Mouse (Mus musculus): ENCODE data around the gene Rnf152. TPM values are rescaled to one million over a fixed set of nuclear protein-coding genes. Genes with fewer than 3 reads are reported as not detected.

Rnf152 gene
- polyA plus RNA-seq, 1 experiment from 2014 or later, result 0.27 TPM

GRCm38 (mm10) chr1:105330581-105331320 lies 25.8 kb downstream of the Rnf152 start:
- H3K4me1 ChIP-seq (ENCODE audit: control insufficient read depth, insufficient read depth, low read length), result no peaks in the 10 kb centered on the region
- WGBS (ENCODE audit: insufficient replicate concordance), result 78% methylated on average over 5 of the region's 5 CpGs
- no peak for ATAC-seq (replicated peaks; ENCODE audit: insufficient number of reproducible peaks, low FRiP score, low TSS enrichment)
- no peak overlapping the region for H3K4me3 ChIP-seq (ENCODE audit: low read depth, low read length)
- H3K9ac ChIP-seq (ENCODE audit: low read depth, low read length), result no peak overlapping the region
- H3K27ac ChIP-seq (ENCODE audit: low read depth, low read length), result no peak overlapping the region
- H3K27me3 ChIP-seq (ENCODE audit: control insufficient read depth, insufficient read depth, low read length), result no peaks in the 10 kb centered on the region
- H3K9me3 ChIP-seq (replicated peaks; ENCODE audit: control insufficient read depth, low read length), result no peaks in the 10 kb centered on the region
- no peaks in the 10 kb centered on the region for H3K36me3 ChIP-seq (ENCODE audit: control insufficient read depth, insufficient read depth, low read length)
- H3K4me2 ChIP-seq, result no peak overlapping the region

- WGBS (ENCODE audit: insufficient replicate concordance), result 96% methylated on average over 1 of the region's 1 CpGs
- no peaks in the 10 kb centered on the region for H3K9me3 ChIP-seq (replicated peaks; ENCODE audit: control insufficient read depth, low read length)
- no peak overlapping the region for H3K9ac ChIP-seq (ENCODE audit: low read depth, low read length)
- no peak overlapping the region for H3K27ac ChIP-seq (ENCODE audit: low read depth, low read length)
- H3K36me3 ChIP-seq (ENCODE audit: control insufficient read depth, insufficient read depth, low read length), result no peaks in the 10 kb centered on the region
- H3K27me3 ChIP-seq (ENCODE audit: control insufficient read depth, insufficient read depth, low read length), result no peaks in the 10 kb centered on the region
- no peak for ATAC-seq (replicated peaks; ENCODE audit: insufficient number of reproducible peaks, low FRiP score, low TSS enrichment)
- no peaks in the 10 kb centered on the region for H3K4me1 ChIP-seq (ENCODE audit: control insufficient read depth, insufficient read depth, low read length)
- no peak overlapping the region for H3K4me3 ChIP-seq (ENCODE audit: low read depth, low read length)
- no peak overlapping the region for H3K4me2 ChIP-seq
Measured at GRCm38 (mm10) chr1:105327789-105328188, 28.7 kb downstream of the Rnf152 start.

- Histone ChIP-seq H3K36me3 (ENCODE audit: control insufficient read depth, insufficient read depth, low read length) (no peaks in the 10 kb centered on the region), H3K4me3 (ENCODE audit: low read depth, low read length) (no peak overlapping the region), H3K9me3 (replicated peaks; ENCODE audit: control insufficient read depth, low read length) (no peaks in the 10 kb centered on the region), H3K27me3 (ENCODE audit: control insufficient read depth, insufficient read depth, low read length) (no peaks in the 10 kb centered on the region), H3K9ac (ENCODE audit: low read depth, low read length) (no peak overlapping the region), H3K4me1 (ENCODE audit: control insufficient read depth, insufficient read depth, low read length) (no peaks in the 10 kb centered on the region), H3K27ac (ENCODE audit: low read depth, low read length) (no peak overlapping the region), H3K4me2 (no peak overlapping the region)
- no peak for ATAC-seq (replicated peaks; ENCODE audit: insufficient number of reproducible peaks, low FRiP score, low TSS enrichment)
- WGBS (ENCODE audit: insufficient replicate concordance), result 71% methylated on average over 4 of the region's 4 CpGs
Measured at GRCm38 (mm10) chr1:105324636-105325035, 31.9 kb downstream of the Rnf152 start.

GRCm38 (mm10) chr1:105314010-105314800 lies 42.3 kb downstream of the Rnf152 start:
- Histone ChIP-seq H3K4me2 (no peak overlapping the region), H3K27ac (ENCODE audit: low read depth, low read length) (no peak overlapping the region), H3K9me3 (replicated peaks; ENCODE audit: control insufficient read depth, low read length) (no peaks in the 10 kb centered on the region), H3K4me3 (ENCODE audit: low read depth, low read length) (no peak overlapping the region), H3K36me3 (ENCODE audit: control insufficient read depth, insufficient read depth, low read length) (no peaks in the 10 kb centered on the region), H3K27me3 (ENCODE audit: control insufficient read depth, insufficient read depth, low read length) (no peaks in the 10 kb centered on the region), H3K9ac (ENCODE audit: low read depth, low read length) (no peak overlapping the region), H3K4me1 (ENCODE audit: control insufficient read depth, insufficient read depth, low read length) (no peaks in the 10 kb centered on the region)
- 63% methylated on average over 3 of the region's 3 CpGs for WGBS (ENCODE audit: insufficient replicate concordance)
- no peak for ATAC-seq (replicated peaks; ENCODE audit: insufficient number of reproducible peaks, low FRiP score, low TSS enrichment)

- H3K4me2 ChIP-seq, result no peak overlapping the region
- H3K4me3 ChIP-seq (ENCODE audit: low read depth, low read length), result no peak overlapping the region
- no peak overlapping the region for H3K27ac ChIP-seq (ENCODE audit: low read depth, low read length)
- H3K36me3 ChIP-seq (ENCODE audit: control insufficient read depth, insufficient read depth, low read length), result no peaks in the 10 kb centered on the region
- WGBS (ENCODE audit: insufficient replicate concordance), result 72% methylated on average over 2 of the region's 2 CpGs
- no peaks in the 10 kb centered on the region for H3K27me3 ChIP-seq (ENCODE audit: control insufficient read depth, insufficient read depth, low read length)
- H3K9me3 ChIP-seq (replicated peaks; ENCODE audit: control insufficient read depth, low read length), result no peaks in the 10 kb centered on the region
- no peaks in the 10 kb centered on the region for H3K4me1 ChIP-seq (ENCODE audit: control insufficient read depth, insufficient read depth, low read length)
- no peak for ATAC-seq (replicated peaks; ENCODE audit: insufficient number of reproducible peaks, low FRiP score, low TSS enrichment)
- no peak overlapping the region for H3K9ac ChIP-seq (ENCODE audit: low read depth, low read length)
Measured at GRCm38 (mm10) chr1:105312601-105312901, 44.0 kb downstream of the Rnf152 start.

- H3K9ac ChIP-seq (ENCODE audit: low read depth, low read length), result no peak overlapping the region
- 77% methylated on average over 1 of the region's 1 CpGs for WGBS (ENCODE audit: insufficient replicate concordance)
- no peaks in the 10 kb centered on the region for H3K9me3 ChIP-seq (replicated peaks; ENCODE audit: control insufficient read depth, low read length)
- no peak overlapping the region for H3K27ac ChIP-seq (ENCODE audit: low read depth, low read length)
- no peaks in the 10 kb centered on the region for H3K36me3 ChIP-seq (ENCODE audit: control insufficient read depth, insufficient read depth, low read length)
- ATAC-seq (replicated peaks; ENCODE audit: insufficient number of reproducible peaks, low FRiP score, low TSS enrichment), result no peak
- H3K4me1 ChIP-seq (ENCODE audit: control insufficient read depth, insufficient read depth, low read length), result no peaks in the 10 kb centered on the region
- H3K27me3 ChIP-seq (ENCODE audit: control insufficient read depth, insufficient read depth, low read length), result no peaks in the 10 kb centered on the region
- no peak overlapping the region for H3K4me2 ChIP-seq
- H3K4me3 ChIP-seq (ENCODE audit: low read depth, low read length), result no peak overlapping the region
Measured at GRCm38 (mm10) chr1:105311899-105312600, 44.5 kb downstream of the Rnf152 start.

- Histone ChIP-seq H3K9ac (ENCODE audit: low read depth, low read length) (no peak overlapping the region), H3K4me2 (no peak overlapping the region), H3K27me3 (ENCODE audit: control insufficient read depth, insufficient read depth, low read length) (no peaks in the 10 kb centered on the region), H3K27ac (ENCODE audit: low read depth, low read length) (no peak overlapping the region), H3K4me3 (ENCODE audit: low read depth, low read length) (no peak overlapping the region), H3K36me3 (ENCODE audit: control insufficient read depth, insufficient read depth, low read length) (no peaks in the 10 kb centered on the region), H3K4me1 (ENCODE audit: control insufficient read depth, insufficient read depth, low read length) (no peaks in the 10 kb centered on the region), H3K9me3 (replicated peaks; ENCODE audit: control insufficient read depth, low read length) (no peaks in the 10 kb centered on the region)
- 70% methylated on average over 6 of the region's 6 CpGs for WGBS (ENCODE audit: insufficient replicate concordance)
- ATAC-seq (replicated peaks; ENCODE audit: insufficient number of reproducible peaks, low FRiP score, low TSS enrichment), result no peak
Measured at GRCm38 (mm10) chr1:105302164-105302563, 54.3 kb downstream of the Rnf152 start.

GRCm38 (mm10) chr1:105301764-105302163 lies 54.7 kb downstream of the Rnf152 start:
- Histone ChIP-seq H3K4me2 (no peak overlapping the region), H3K9me3 (replicated peaks; ENCODE audit: control insufficient read depth, low read length) (no peaks in the 10 kb centered on the region), H3K27me3 (ENCODE audit: control insufficient read depth, insufficient read depth, low read length) (no peaks in the 10 kb centered on the region), H3K36me3 (ENCODE audit: control insufficient read depth, insufficient read depth, low read length) (no peaks in the 10 kb centered on the region), H3K4me1 (ENCODE audit: control insufficient read depth, insufficient read depth, low read length) (no peaks in the 10 kb centered on the region), H3K4me3 (ENCODE audit: low read depth, low read length) (no peak overlapping the region), H3K9ac (ENCODE audit: low read depth, low read length) (no peak overlapping the region), H3K27ac (ENCODE audit: low read depth, low read length) (no peak overlapping the region)
- ATAC-seq (replicated peaks; ENCODE audit: insufficient number of reproducible peaks, low FRiP score, low TSS enrichment), result no peak
- WGBS (ENCODE audit: insufficient replicate concordance), result 68% methylated on average over 9 of the region's 9 CpGs
